Comparison of ENCODE assay signal across 8 mouse cellular contexts in the genomic region with DNA sequence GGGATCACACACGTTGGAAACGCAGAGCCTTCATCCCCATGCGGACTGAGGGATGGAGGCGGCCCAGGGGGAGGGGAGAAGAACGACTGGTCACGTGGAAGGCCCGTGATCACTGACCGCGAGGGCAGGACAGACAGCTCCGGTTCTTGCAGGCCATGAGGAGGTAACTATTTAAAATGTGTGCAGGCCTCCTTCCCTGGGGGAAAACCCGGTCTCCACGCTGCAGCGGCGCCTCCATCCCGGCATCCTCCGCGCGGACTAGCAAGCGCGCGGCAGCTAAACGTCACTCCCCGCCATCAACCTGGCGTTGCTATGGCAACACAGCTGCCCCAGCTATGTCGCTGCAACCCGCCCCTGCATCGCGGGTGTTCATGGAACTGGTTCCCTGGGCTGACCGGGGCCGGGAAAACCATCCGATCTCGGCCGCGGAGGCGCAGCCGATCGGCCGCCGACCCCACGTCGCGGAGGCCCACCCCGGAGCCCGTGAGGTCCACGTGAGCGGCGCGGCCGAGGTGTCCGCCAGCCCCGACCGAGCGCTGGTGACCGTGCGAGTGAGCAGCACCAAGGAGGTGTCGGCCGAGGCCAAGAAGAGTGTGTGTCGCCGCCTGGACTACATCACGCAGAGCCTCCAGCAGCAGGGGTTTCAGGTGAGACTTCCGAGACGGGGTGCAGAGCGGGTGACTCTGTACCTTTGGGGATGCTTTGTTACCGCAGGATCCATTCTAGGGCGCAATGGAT. TPM values are rescaled to one million over a fixed set of nuclear protein-coding genes. Genes with fewer than 3 reads are reported as not detected.
A peak's percentile ranks its signal among the peaks of the same experiment; 100 is the strongest.
DNase-seq lines count a peak whose midpoint lies in the region; ATAC-seq and TF ChIP-seq lines count a peak whose summit lies in the region.

No protein-coding gene starts in this region.

- no peak for TF ChIP-seq CTCF in gastrocnemius, adult 2 months (IDR thresholded peaks at IDR 0.05)
- no peak for TF ChIP-seq CTCF in hindbrain, postnatal 0 days (IDR thresholded peaks at IDR 0.05; ENCODE audit: low read depth)
- no peak for TF ChIP-seq CTCF in left cerebral cortex, adult 2 months (IDR thresholded peaks at IDR 0.05)

- peak overlapping the region; percentile 85 for H3K27ac ChIP-seq in gastrocnemius, adult 2 months
- H3K27ac ChIP-seq in hindbrain, postnatal 0 days, result peak overlapping the region; percentile 94
- peak overlapping the region; percentile 80 for H3K27ac ChIP-seq in left cerebral cortex, adult 2 months
- H3K27ac ChIP-seq in macrophage, result peak overlapping the region; percentile 48

- peak overlapping the region; percentile 95 for H3K4me3 ChIP-seq in gastrocnemius, adult 2 months
- H3K4me3 ChIP-seq in hindbrain, postnatal 0 days (ENCODE audit: low read length), result peak overlapping the region; percentile 87
- peak overlapping the region; percentile 92 for H3K4me3 ChIP-seq in left cerebral cortex, adult 2 months
- peak overlapping the region; percentile 60 for H3K4me3 ChIP-seq in macrophage (ENCODE audit: inconsistent target)

- WGBS in hindbrain, postnatal 0 days, result under 1% methylated on average over 65 of the region's 65 CpGs
- 1% methylated on average over 59 of the region's 65 CpGs for WGBS in macrophage (ENCODE audit: missing documents)

- H3K9me3 ChIP-seq in hindbrain, postnatal 0 days (ENCODE audit: low read length), result no peaks in the 10 kb centered on the region

- peak; percentile 90 for DNase-seq in gastrocnemius, adult 2 months
- DNase-seq in hindbrain, postnatal 0 days (ENCODE audit: low spot score), result peak; percentile 97
- DNase-seq in left cerebral cortex, adult 2 months (ENCODE audit: extremely low spot score in 1 of 2, low spot score in 2 of 2), result peak; percentile 93
- DNase-seq in retina, postnatal 7 days (ENCODE audit: low read depth, low spot score), result peak; percentile 83
- DNase-seq in urinary bladder, adult 18-20 months (ENCODE audit: low spot score in 2 of 2), result peak; percentile 74 to 75

- H3K4me1 ChIP-seq in hindbrain, postnatal 0 days (ENCODE audit: insufficient read depth, low read length), result 0 out of 2 replicates have a peak, but pooled peaks cover 5% of the 10 kb centered on the region

- H3K36me3 ChIP-seq in hindbrain, postnatal 0 days (ENCODE audit: insufficient read depth, low read length), result no peaks in the 10 kb centered on the region
- no peaks in the 10 kb centered on the region for H3K36me3 ChIP-seq in macrophage (ENCODE audit: inconsistent target)

- ATAC-seq in activated CD4-positive, CD25-positive, alpha-beta regulatory T cell, adult 4 months, result peak; percentile 98
- peak; percentile 97 for ATAC-seq in common myeloid progenitor, adult 5-6 weeks (replicated peaks; ENCODE audit: low read depth, poor library complexity, severe bottlenecking)
- ATAC-seq in hindbrain, postnatal 0 days, result peak; percentile 95

- no peaks in the 10 kb centered on the region for H3K27me3 ChIP-seq in hindbrain, postnatal 0 days (ENCODE audit: insufficient read depth, low read length)

- intact Hi-C loops in gastrocnemius, adult 2 months (cut with DNase I), result no loop called here
- intact Hi-C loops in left cerebral cortex, adult 2 months (cut with DNase I), result no loop called here

- peak overlapping the region; percentile 87 for H3K9ac ChIP-seq in hindbrain, postnatal 0 days (replicated peaks; ENCODE audit: low read length)

- no peaks in the 10 kb centered on the region for H3K79me2 ChIP-seq in macrophage (ENCODE audit: inconsistent target)

- peak overlapping the region; percentile 71 for H3K4me2 ChIP-seq in hindbrain, postnatal 0 days (ENCODE audit: low read depth, low read length)

RNA-seq across cellular contexts. Expression of a gene that starts 0.5 kb away (rescaled TPM):
- polyA plus RNA-seq in activated CD4-positive, CD25-positive, alpha-beta regulatory T cell, adult 4 months (2017; shearing (Covaris generic)), result under 1 TPM in 1 of 2 experiments, not detected in 1; 0.87 TPM
- 3.9 and 6.5 TPM in 2 replicates for total RNA-seq in common myeloid progenitor, adult 5-6 weeks (2017)
- total RNA-seq in gastrocnemius, adult 2 months (2021), result 1 to 10 TPM; 2.1 to 2.3 TPM
- 21.3 and 27.0 TPM in 2 replicates for total RNA-seq in hindbrain, postnatal 0 days (2014; rRNA removed)
- polyA plus RNA-seq in hindbrain, postnatal 0 days (2015; fragmentation: Nextera tagmentation; extraction: Ambion mirVana), result 40.5 and 42.3 TPM in 2 replicates
- 10 to 100 TPM; 16.6 to 18.6 TPM for total RNA-seq in left cerebral cortex, adult 2 months (2021)
- total RNA-seq in macrophage (2018; cell fraction: chromatin; rRNA removed), result 1 to 10 TPM in 8 of 26 experiments, under 1 TPM in 6, not detected in 12; 0.43 to 2.8 (median 1.1) TPM
- 1 to 10 TPM; 1.3 to 5.3 (median 3.1) TPM for total RNA-seq in macrophage (2018; cell fraction: cytosol; rRNA removed)
- total RNA-seq in macrophage (2018; cell fraction: nucleus; rRNA removed), result 1 to 10 TPM in 11 of 26 experiments, under 1 TPM in 15; 0.36 to 4.5 (median 0.84) TPM
- polyA plus RNA-seq in macrophage (2018), result 2.6 to 3.2 TPM (median 2.7 TPM) in 3 replicates

Comparison
In these comparisons a context has a peak if more than half of its experiments do, and no peak if none do; other contexts are left out.
1. Peak in every context shown above with its lines: DNase-seq, ATAC-seq, H3K4me3 ChIP-seq and H3K27ac ChIP-seq.